Mouse (Mus musculus): ENCODE measurements at regions not wholly inside any gene's neighbourhood (a gene's known extent, or its start where the extent isn't known, plus 50 kb on each side); places are given as distances from the start of the nearest gene placed in this dataset.

GRCm38 (mm10) chr1:57174289-57174890, 195.9 kb upstream of the Satb2 start:
- no peak for DNase-seq (ENCODE audit: low spot score in 2 of 2)

- no peak for DNase-seq (ENCODE audit: low spot score in 2 of 2)
Observed at GRCm38 (mm10) chr1:57188796-57189319, 188.6 kb upstream of the 1700066M21Rik start.

GRCm38 (mm10) chr1:57201274-57201673, 176.1 kb upstream of the 1700066M21Rik start:
- DNase-seq (ENCODE audit: low spot score in 2 of 2), result no peak

GRCm38 (mm10) chr1:57204331-57204730, 173.1 kb upstream of the 1700066M21Rik start:
- no peak for DNase-seq (ENCODE audit: low spot score in 2 of 2)

GRCm38 (mm10) chr1:57205198-57205987, 172.0 kb upstream of the 1700066M21Rik start:
- DNase-seq (ENCODE audit: low spot score in 2 of 2), result peak in 1 of 2 experiments; percentile 30

GRCm38 (mm10) chr1:57206496-57206895, 170.9 kb upstream of the 1700066M21Rik start:
- DNase-seq (ENCODE audit: low spot score in 2 of 2), result no peak

- DNase-seq (ENCODE audit: low spot score in 2 of 2), result no peak
Observed at GRCm38 (mm10) chr1:57206944-57207343, 170.5 kb upstream of the 1700066M21Rik start.

GRCm38 (mm10) chr1:57208415-57208814, 169.0 kb upstream of the 1700066M21Rik start:
- no peak for DNase-seq (ENCODE audit: low spot score in 2 of 2)

- no peak for DNase-seq (ENCODE audit: low spot score in 2 of 2)
Observed at GRCm38 (mm10) chr1:57209281-57209680, 168.1 kb upstream of the 1700066M21Rik start.

GRCm38 (mm10) chr1:57211046-57211445, 166.4 kb upstream of the 1700066M21Rik start:
- DNase-seq (ENCODE audit: low spot score in 2 of 2), result no peak

- DNase-seq (ENCODE audit: low spot score in 2 of 2), result no peak
Observed at GRCm38 (mm10) chr1:57213428-57213874, 164.0 kb upstream of the 1700066M21Rik start.

- no peak for DNase-seq (ENCODE audit: low spot score in 2 of 2)
Observed at GRCm38 (mm10) chr1:57214266-57214665, 163.2 kb upstream of the 1700066M21Rik start.

- no peak for DNase-seq (ENCODE audit: low spot score in 2 of 2)
Observed at GRCm38 (mm10) chr1:57217656-57218055, 159.8 kb upstream of the 1700066M21Rik start.

GRCm38 (mm10) chr1:57218127-57218526, 159.3 kb upstream of the 1700066M21Rik start:
- DNase-seq (ENCODE audit: low spot score in 2 of 2), result no peak

GRCm38 (mm10) chr1:57218616-57219015, 158.8 kb upstream of the 1700066M21Rik start:
- DNase-seq (ENCODE audit: low spot score in 2 of 2), result no peak

- DNase-seq (ENCODE audit: low spot score in 2 of 2), result no peak
Observed at GRCm38 (mm10) chr1:57224425-57225104, 152.9 kb upstream of the 1700066M21Rik start.

- DNase-seq (ENCODE audit: low spot score in 2 of 2), result no peak
Observed at GRCm38 (mm10) chr1:57243607-57244408, 133.6 kb upstream of the 1700066M21Rik start.

- no peak for DNase-seq (ENCODE audit: low spot score in 2 of 2)
Observed at GRCm38 (mm10) chr1:57259626-57260025, 117.8 kb upstream of the 1700066M21Rik start.

GRCm38 (mm10) chr1:57265012-57265760, 112.2 kb upstream of the 1700066M21Rik start:
- no peak for DNase-seq (ENCODE audit: low spot score in 2 of 2)

- DNase-seq (ENCODE audit: low spot score in 2 of 2), result no peak
Observed at GRCm38 (mm10) chr1:57266695-57267094, 110.7 kb upstream of the 1700066M21Rik start.

GRCm38 (mm10) chr1:57267851-57268250, 109.6 kb upstream of the 1700066M21Rik start:
- DNase-seq (ENCODE audit: low spot score in 2 of 2), result no peak

Measured in spleen, postnatal 14 days (tissue).